Mouse (Mus musculus) CH12.LX (cell line): Measurements from ENCODE around the gene Dvl2.

Experiments used
- MAX ChIP-seq: IDR thresholded peaks from 2 replicates; pipeline ENCODE4 v1.6.1; 2011; ENCODE audit warnings: low read length, improper control_type of control experiment
- PAX5 ChIP-seq: IDR thresholded peaks from 2 replicates; pipeline ENCODE4 v1.6.1; 2012; ENCODE audit warnings: low read length, inconsistent platforms, mixed read lengths
- POLR2A ChIP-seq: IDR thresholded peaks from 2 replicates; pipeline ENCODE4 v1.6.1; 2011; ENCODE audit warnings: low read depth, mild to moderate bottlenecking, improper control_type of control experiment, low read length

DNA sequence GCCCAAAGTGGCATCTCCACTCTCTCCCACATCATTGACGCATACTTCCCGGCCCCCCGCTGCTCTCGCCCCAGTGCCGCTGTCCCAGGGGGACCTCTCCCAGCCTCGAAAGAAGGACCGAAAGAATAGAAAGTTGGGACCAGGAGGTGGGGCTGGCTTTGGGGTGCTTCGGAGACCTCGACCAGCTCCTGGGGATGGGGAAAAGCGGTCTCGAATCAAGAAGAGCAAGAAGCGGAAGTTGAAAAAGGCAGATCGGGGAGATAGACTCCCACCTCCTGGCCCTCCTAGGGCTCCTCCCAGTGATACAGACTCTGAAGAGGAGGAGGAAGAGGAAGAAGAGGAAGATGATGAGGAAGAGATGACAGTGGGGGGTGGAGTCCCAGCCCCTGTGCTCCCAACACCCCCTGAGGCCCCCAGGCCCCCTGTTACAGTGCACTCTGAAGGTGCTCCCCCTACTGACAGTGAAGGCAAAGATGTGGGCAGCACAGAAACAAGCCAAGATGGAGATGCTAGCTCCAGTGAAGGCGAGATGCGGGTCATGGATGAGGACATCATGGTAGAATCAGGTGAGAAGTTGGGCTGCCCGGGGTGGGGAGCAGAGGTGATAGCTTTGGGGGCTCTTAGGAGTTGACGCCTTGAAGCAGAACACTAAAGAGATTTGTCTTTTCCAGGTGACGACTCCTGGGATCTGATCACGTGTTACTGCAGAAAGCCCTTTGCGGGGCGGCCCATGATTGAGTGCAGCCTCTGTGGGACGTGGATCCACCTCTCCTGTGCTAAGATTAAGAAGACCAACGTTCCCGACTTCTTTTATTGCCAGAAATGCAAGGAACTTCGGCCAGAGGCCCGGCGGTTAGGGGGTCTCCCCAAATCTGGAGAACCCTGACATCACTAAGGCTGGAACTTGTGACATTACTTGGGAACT is 1.6 kb upstream of the Dvl2 start:
- TF ChIP-seq POLR2A (no peak), MAX (no peak), PAX5 (no peak)
